Mouse (Mus musculus): ENCODE data around the gene Sult1c1. TPM values are rescaled to one million over a fixed set of nuclear protein-coding genes. Genes with fewer than 3 reads are reported as not detected.

The Sult1c1 gene
- not detected for polyA plus RNA-seq (2014; fragmentation: Illumina TruSeq; extraction: RNeasy Lipid Tissue Mini Kit (QIAGEN cat#74804); ENCODE audit: low read depth, low replicate concordance)

DNA sequence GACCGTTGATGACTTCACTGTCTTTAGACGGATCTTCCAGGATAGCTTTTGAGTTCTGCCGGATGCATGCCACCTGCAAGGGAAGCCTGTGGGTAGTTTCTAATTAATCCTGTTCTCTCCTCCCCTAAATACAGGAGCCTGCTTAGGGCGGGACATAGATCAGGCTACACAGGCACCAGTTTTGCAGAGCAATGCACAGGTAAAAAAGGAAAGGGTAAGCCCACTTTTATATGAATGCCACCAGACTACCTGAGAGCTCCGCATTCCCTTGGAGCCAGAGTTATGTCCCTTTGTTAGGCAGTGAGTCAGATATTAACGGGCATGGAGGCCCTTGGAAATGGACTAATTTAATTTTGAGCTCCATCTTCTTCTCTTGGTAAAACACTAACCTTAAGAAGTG lies at the start of gene Sult1c1:
Sult1c1 (minus strand) TSS at position 101 of the 400 bp plus-strand sequence.

Other genes with a start within 250 kb of the Sult1c1 start
- gene Sult1c2, start 144.3 kb downstream of the Sult1c1 start, polyA plus RNA-seq (2014; fragmentation: Illumina TruSeq; extraction: RNeasy Lipid Tissue Mini Kit (QIAGEN cat#74804); ENCODE audit: low read depth, low replicate concordance), result 260 TPM

Data from kidney, adult 10 weeks (tissue).